Mouse (Mus musculus) heart, postnatal 25 days (tissue): ENCODE measurements at regions not wholly inside any gene's neighbourhood (a gene's known extent, or its start where the extent isn't known, plus 50 kb on each side); places are given as distances from the start of the nearest gene placed in this dataset.

Experiments
- DNase-seq: peaks from one replicate; pipeline ENCODE4 v3.0.0; 2022; ENCODE audit warnings: low spot score
- intact Hi-C: fragments of 180-260 bp; cut with DNase I; formaldehyde crosslinking; loops from one replicate; pipeline ENCODE4 v1.15.1; 2025

GRCm38 (mm10) chr2:178700825-178701224, 270.5 kb downstream of the Cdh26 start:
- intact Hi-C loops: no loop called here
- DNase-seq: no peak

GRCm38 (mm10) chr2:178704510-178704909, 274.2 kb downstream of the Cdh26 start:
- DNase-seq: no peak
- intact Hi-C loops: no loop called here

DNA sequence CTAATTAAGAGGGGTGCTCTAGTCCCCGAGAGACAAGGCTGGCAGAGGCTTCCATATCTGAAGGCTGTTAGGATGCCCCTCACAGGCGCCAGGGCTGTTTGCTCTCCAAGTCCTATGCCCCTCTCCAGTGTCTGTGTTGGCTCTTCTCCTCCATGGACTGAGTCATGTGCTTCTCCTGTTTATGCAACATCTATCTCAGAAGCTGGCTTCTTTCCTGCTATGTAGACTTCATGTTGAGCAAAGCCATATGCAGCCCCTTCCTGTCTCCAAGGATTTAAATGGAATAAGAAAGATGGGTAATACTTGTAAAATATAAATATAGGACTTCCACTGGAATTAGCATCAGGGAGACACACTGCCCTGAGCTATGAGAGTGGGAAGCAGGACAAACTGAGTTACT, 278.3 kb downstream of the Cdh26 start:
- DNase-seq: no peak
- intact Hi-C loops: no loop called here

DNA sequence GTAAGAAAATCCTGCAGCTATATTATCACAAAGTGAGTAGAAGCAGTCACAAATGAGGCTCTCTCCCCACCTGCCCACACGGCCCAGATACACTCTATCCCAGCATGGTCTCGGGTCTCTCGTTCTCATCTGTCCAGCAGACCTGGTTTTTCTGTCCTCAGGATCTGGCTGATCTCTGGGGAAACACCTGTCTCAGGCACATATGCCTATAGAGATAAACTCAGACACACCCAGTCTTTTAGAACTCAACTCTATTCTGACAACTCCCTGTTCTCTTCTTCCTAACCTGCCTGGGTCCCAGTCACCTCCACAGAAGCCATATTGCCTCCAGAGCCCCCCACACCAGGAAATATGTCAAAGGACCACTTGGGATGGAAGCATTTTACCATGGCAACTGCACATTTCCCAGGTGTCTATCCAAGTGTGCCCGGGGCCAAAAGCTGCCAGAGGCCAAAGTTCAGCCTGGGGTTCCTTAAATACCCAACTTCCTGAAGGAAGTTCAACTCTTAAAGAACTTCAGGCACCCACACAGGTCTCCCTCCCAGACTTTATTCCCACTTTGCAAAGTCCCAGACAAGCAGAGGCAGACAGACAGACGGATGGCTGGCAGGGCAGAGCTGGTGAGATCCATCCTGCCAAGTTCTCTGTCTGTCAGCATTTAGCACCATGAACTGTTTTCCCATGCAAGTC, 279.0 kb downstream of the Cdh26 start:
- no peak for DNase-seq
- intact Hi-C loops: no loop called here

DNA sequence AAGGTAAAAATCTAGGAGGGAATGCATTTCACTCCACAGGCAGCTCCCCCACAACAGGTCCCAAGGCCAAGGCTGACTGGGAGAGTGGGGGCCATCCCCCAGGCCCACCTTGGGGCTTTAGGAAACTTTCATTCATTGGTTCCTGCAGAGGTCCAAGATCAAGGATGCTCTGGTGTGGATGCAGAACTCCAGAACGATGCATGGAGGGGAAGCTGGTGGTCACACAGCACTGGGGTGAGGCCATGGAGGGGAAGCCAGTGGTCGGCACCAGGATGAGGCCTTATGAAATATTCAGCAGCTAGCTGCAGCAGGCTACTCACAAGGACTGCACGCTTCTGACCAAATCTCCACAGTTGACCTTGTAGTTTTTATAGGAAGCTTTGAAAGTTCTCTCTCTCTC, 279.7 kb downstream of the Cdh26 start:
- intact Hi-C loops: no loop called here
- no peak for DNase-seq

DNA sequence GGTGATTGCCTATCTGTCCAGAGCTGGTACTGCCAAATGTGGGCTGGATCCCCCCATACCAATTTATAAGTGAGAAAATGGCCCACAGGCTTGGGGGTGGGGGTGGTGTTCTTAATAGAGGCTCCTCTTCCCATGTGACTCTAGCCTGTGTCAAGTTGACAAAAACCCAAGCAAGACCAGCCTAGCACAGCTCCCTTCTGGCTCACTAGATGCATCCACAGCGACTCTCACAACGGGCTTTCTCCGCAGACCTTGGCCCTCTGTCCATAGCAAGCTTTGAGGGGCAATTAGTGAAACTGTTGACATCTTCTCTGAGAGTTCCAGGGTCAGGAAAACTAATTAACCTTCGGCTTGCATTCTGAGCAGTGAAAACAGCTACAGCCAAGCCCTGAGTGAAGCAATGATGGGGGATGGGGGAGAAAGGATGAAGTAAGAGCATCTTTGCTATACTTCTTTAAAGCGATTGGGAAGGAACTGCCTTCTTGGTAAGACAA, 281.3 kb downstream of the Cdh26 start:
- DNase-seq: no peak
- intact Hi-C loops: no loop called here

- DNase-seq: no peak
- intact Hi-C loops: no loop called here
These were observed 282.1 kb downstream of the Cdh26 start for GRCm38 (mm10) chr2:178712391-178712892.

DNA sequence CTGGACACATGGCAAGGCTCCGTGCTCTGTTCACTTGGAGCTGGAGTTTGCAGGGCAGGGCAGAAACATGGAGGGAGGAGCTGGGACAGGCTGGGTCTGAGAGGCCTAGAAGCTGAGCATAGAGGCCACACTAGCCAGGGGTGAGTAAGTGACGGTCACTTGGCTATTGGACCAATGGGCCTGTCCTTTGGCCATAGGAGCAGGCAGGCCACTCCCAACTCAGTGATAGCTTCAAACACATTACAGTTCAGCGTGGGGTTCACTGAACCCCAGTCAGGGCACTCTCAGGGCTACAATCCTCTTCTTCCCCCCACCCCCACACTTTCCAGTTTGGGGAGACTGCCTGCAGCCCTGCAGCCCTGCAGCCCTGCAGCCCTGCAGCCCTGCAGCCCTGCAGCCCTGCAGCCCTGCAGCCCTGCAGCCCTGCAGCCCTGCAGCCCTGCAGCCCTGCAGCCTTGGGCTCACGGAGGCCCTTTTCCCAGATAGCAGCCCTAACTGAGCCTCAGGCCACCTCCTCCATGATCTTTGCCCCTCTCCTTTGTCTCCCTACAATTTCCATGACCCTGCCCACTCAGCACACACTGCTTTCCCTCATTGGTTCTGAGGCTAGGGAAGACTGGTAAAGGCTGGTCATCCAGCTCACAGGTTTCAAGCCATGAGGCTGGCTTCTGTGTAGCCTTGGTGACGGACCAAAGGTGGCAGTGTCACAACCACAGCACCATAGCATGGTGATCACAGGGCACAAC, 285.3 kb downstream of the Cdh26 start:
- no peak for DNase-seq
- intact Hi-C loops: no loop called here

DNA sequence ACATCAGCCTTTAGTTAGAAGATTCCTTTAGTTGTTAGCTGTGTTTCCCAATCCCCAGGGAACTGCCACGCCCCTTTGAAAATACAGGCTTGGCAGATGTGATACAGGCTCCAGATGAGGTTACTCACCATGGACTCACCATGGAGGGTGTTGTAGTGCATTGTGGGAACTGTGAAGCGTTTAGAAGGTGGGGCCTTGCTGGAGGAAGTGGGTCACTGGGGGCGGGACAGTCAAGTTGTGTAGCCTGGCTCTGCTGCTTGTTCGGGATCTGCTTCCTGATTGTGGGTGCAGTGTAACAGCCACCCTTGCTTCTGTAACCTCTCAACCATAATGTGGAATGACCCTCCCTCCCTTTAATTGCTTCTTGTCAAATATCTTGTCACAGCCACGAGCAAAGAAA, 287.7 kb downstream of the Cdh26 start:
- intact Hi-C loops: no loop called here

DNA sequence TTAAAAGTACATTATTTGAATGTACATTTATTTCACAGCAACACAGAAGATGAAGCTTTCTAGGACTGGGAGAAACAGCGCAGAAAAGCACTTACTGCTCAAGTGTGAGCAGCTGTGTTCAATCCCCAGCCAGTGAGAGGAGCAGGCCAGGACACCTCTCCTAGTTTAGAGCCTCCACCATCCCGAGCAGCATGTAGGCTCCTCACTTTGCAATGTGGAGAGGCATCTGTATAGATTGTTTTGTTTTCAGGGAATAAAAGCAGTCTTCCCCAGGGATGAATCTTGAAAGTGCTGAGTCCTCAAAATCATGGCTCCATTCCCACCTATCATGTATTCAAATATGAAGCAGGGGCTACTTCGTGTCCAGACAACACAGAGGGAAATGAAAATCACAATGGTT, 293.1 kb downstream of the Cdh26 start:
- intact Hi-C loops: no loop called here
- DNase-seq: no peak

More for the DNA sequence above, 287.7 kb downstream of the Cdh26 start:
- no peak for DNase-seq

DNA sequence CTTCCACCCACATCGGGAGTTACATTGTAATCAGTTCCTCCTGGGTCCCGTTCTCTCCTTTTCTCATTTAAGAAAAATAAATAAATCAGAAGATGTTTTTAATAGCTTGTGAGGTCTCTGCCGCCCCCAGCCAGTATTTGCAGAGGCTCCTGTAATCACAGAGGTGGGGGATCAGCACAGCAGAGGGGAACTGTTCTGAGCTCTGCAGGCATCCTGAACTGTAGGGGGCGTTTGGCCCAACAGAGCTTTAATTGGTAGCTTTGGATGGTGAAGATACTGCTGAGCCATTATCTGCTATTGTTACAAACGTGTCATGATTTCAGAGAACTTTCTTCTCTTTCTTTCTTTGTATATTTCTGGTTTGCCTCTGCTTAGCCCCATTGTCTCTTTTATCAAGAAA, 293.9 kb downstream of the Cdh26 start:
- DNase-seq: no peak
- intact Hi-C loops: no loop called here

DNA sequence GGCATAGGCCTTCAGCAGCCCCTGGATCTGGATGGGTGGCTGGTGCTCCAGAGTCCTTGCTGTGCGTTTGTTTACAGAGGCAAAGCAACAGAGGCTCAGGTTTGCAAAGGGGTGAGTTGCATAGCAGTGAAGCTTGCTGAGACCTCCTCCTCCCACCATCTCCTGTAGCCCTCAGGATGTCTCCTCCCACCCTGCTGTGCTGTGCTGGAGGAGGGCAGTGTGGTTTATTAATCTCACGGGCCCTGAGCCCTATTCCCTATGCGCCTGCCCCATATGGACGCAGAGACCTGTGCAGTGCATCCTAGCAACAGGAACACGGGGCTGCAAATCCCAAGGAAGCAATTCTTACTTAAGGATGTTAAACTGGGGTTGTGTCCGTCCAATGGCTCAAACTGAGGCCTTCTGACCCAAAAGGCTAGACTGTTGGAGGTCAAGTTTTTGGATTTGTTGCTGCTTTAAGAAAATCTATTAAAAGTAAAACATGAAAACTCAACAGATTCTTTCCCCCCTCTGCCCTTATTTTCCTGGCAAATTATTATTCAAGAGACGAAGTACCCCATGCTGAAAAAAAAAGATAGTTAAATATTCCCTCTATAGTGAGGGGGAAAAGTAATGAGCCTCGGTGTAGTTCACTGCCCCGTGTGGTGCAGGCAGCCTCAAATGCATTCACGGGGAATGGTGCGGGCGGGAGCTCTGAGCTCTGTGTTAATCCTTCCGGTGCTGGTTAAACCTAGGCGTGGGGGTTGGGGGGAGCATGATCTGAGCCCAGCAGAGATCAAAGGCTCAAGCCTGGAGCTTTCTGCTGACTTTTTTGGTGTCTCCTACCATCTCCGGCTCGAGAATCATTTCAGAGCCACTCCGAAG, 297.8 kb downstream of the Cdh26 start:
- no peak for DNase-seq
- intact Hi-C loops: no loop called here

DNA sequence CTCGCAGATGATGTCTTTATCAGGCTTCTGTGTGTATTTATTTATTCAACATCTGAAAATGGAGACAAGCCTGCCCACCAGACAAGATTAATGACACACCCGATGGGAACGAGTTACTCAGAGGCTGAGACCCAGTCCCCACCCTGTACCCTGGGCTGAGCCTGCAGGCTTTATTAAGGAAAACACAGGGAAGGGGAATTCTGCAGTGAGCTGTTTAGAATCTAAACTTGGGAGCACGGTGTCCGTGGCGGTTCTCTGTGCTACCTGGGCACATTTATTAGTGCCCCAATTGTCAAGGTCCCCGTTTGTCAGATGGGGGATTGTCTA, 298.4 kb downstream of the Cdh26 start:
- intact Hi-C loops: no loop called here
- DNase-seq: no peak

- DNase-seq: no peak
- intact Hi-C loops: no loop called here
These were observed 304.8 kb downstream of the Cdh26 start for GRCm38 (mm10) chr2:178735099-178735498.

DNA sequence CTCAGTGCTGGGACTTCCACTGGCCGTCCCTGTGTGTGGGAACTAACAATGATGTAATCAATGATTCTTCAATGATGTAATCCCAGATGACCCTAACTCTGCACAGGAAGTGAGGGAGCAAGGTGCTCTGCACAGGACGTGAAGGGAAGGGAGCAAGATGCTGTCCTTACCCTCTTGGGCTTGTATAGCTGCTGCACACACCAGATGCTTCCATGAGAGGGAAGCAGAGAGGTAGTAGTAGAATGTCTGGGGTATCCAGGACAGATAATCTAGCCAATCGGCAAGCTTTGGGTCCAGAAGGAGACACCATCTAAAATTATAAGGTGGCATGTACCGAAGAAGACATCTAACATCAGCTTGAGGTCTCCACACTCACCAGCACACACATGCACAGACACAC, 314.3 kb downstream of the Cdh26 start:
- DNase-seq: no peak
- intact Hi-C loops: no loop called here

DNA sequence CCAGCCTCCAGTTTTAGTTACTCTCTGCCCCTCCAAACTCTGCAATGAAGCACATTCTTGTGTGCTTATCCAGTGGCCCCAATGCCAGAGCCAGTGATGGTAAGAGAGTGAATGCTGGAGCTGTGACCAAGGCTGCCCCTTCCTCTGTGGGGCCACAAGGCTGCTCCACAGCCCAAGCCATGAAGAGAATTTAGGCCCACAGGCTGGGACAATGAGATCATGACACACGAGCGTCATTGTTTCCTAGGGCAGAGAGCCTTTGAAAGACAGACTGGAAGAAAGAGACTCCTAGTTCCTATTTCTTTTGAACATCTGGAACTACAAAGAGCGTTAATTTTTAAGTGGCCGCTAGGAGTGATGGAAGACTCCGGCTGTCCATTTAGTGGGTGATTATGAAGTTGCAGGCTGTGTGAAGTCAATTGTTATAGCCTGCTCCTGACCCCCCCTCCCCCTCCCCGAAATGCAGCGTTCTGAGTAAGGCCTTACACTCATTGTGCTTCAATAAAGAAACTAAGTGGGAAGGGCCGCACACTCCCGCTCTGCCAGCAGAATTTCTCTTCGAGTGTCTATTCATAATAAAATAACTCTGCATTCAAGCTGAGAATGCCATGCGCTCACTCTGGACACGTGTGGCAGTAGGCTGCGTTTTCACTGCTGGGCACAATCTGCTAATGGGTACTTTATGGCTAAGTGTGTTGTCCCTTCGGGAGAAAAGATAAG, 315.1 kb downstream of the Cdh26 start:
- intact Hi-C loops: no loop called here
- DNase-seq: no peak

DNA sequence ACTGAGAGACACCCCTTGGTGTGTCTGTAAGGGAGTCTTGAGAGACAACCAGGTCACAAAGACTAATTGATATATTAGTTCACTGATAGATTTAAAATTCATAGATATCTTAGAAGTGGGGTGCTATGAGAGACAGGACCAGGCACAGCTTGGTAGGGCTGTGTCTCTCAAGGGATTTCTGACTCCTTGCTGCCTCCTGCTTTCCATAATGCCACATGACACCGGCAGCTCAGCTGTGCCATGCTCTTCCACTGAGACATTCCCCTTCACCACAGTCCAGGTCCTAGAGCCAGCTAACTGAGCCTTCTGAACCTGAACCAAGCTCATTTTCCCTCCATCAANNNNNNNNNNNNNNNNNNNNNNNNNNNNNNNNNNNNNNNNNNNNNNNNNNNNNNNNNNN, 320.9 kb downstream of the Cdh26 start:
- intact Hi-C loops: loop anchor here (10.0 kb wide), 1 partner anchor 444 kb away; no protein-coding TSS in a partner anchor
- no peak for DNase-seq

GRCm38 (mm10) chr2:178758366-178758765, 328.0 kb downstream of the Cdh26 start:
- intact Hi-C loops: loop anchor here (2.0 to 10.0 kb wide), 4 partner anchors 126 to 1116 kb away; no protein-coding TSS in a partner anchor
- DNase-seq: no peak

DNA sequence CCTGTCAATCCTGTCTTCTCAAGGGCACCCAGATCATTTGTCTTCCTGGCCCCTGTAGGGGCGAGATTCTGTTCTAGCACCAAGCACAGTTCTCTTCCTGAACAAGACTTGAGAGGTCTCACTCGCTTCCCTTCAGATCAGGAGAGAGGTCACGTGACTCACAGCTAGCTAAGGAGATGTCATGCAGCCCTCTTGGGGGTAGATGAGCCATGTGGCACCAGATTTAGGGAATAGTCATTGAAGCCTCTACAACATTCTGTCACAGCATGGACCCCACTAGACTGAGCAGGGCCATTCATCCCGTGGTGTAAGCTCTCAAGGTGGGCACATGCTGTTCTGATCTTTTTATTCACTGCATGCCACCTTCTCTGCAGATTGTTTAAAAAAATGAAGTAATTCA, 338.2 kb downstream of the Cdh26 start:
- DNase-seq: no peak
- intact Hi-C loops: no loop called here

DNA sequence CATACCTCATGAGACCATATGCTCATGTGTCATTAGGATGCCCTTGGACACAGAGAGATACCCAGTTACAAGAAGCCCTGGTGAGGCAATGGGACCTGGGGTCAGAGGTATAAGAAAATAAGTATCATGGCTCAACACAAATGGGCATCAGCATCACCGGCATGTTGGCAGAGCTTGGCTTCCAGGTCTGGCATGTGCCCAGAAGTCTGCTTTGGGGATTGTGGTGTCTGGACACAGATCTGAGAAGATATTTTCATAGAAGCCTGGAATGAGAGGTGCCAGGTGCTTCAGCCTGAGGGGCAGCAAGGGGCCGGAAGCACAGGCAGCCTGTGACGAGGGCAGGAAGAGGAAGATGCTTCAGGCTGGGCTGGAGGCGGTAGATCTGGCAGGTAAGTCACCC, 338.7 kb downstream of the Cdh26 start:
- DNase-seq: no peak
- intact Hi-C loops: no loop called here
